Mouse (Mus musculus): ENCODE data around the gene Mrgprx2.
"Not testable (repeated sequence)": the region's sequence is repeated elsewhere in the genome, so short reads cannot be mapped to it uniquely, and the experiment has no call there.

Mrgprx2 gene

DNA sequence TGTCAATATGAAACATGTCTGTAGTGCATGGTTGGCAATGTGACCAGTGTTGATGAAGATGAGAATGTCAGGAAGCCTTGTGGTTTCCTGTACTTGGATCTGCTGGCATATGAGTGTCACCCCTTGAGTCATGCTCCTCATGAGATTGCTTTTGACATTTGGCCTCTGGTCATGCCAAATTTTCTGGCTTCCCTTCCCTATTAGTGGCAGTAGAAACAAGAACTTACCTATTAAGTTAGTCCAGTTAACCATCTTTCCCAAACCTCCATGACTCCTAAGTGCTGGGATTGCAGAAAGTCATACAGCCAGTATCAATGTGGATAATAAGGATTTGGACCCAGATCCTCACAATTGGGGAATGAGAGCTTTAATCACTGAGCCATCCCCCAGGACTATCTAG, at the start of gene Mrgprx2:
Mrgprx2 (minus strand) TSS at position 101 of the 400 bp plus-strand sequence.
- ATAC-seq (ENCODE audit: insufficient number of reproducible peaks, low FRiP score, low TSS enrichment): no peak

DNA sequence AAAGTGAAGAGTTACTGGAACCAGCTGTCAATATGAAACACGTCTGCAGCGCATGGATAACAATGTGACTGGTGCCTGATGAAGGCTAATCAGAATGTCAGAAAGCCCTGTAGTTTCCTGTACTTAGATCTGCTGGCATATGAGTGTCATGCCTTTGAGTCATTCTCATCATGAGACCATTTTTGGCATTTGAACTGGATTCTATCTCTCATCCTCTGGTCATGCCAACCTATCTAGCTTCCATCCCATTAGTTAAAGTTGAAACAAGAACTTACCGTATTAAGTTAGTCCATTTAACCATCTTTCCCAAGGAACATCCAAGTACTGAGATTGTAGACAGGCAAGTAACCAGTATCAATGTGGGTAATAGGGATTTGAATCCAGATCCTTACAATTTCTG, 42.9 kb downstream of the Mrgprx2 start, which contains the start of gene Mrgprb1:
Mrgprb1 (minus strand) TSS at position 101 of the 400 bp plus-strand sequence.
- ATAC-seq (ENCODE audit: insufficient number of reproducible peaks, low FRiP score, low TSS enrichment): no peak

DNA sequence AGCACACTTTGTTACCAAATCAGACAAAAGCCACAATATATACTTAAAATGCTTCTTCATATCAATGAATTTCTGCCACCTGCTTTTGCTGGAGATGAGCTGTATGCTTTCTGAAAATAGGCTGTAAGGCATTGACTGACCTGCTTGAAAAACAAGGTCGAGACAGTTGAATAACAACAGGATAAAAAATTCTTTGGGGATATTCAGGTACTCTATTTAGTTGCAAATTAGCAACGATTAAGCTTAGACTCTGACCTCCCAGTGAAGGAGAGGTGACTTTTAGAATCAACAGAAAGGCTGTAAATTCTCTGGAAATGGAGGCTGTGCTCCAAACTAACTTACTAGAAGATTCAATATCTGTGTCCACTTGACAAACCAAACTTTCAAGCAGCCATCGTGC, 62.5 kb downstream of the Mrgprx2 start:
- ATAC-seq (ENCODE audit: insufficient number of reproducible peaks, low FRiP score, low TSS enrichment): no peak

DNA sequence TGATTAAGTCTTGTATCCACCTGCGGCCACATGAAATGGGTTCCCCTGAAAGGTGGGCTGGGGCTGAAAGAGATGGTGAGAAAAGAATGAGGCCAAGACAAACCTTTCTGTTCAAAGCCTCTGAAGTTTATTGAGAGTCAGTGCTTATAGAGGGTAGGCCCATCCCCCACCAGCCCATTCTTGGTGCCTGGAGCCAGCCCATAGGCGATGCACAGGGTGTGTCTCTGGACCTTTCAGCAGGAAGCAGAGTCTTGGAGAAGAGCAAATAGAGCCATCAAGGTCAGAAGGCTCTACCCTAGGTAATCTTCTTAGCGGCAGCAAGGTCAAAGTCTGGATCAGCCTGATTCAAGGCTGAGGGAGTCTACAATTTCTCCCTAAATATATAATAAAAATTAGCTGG, 63.2 kb downstream of the Mrgprx2 start:
- not testable (repeated sequence) for ATAC-seq (ENCODE audit: insufficient number of reproducible peaks, low FRiP score, low TSS enrichment)

All from cerebellum, adult (tissue).